Mouse (Mus musculus) embryonic facial prominence, embryonic 13.5 days (tissue): ENCODE data around the gene Sec22b. TPM values are rescaled to one million over a fixed set of nuclear protein-coding genes. Genes with fewer than 3 reads are reported as not detected.

ENCODE experiments used
- ATAC-seq: fragments of 200-750 bp; cut with Nextera tagmentation; 2 replicates; pipeline ENCODE4 v1.8.0; 2017; ENCODE audit warnings: low read depth; ENCODE audit not compliant: insufficient number of reproducible peaks, insufficient read depth, low FRiP score, low TSS enrichment
- H3K27ac ChIP-seq: fragments of 300-500 bp; sonication (generic); 2 replicates; pipeline ENCODE4 v1.5.1; 2015; ENCODE audit warnings: moderate library complexity, mild to moderate bottlenecking, inconsistent platforms
- H3K27me3 ChIP-seq: fragments of 300-500 bp; sonication (generic); 2 replicates; pipeline ENCODE4 v1.6.1; 2015; ENCODE audit warnings: mild to moderate bottlenecking, inconsistent platforms
- H3K36me3 ChIP-seq: fragments of 300-500 bp; sonication (generic); 2 replicates; pipeline ENCODE4 v1.6.1; 2015; ENCODE audit warnings: mild to moderate bottlenecking, inconsistent platforms
- H3K4me1 ChIP-seq: fragments of 300-500 bp; sonication (generic); 2 replicates; pipeline ENCODE4 v1.6.1; 2015; ENCODE audit warnings: inconsistent platforms
- H3K4me2 ChIP-seq: fragments of 300-500 bp; sonication (generic); 2 replicates; pipeline ENCODE4 v1.6.1; 2015; ENCODE audit warnings: moderate library complexity, mild to moderate bottlenecking, inconsistent platforms
- H3K4me3 ChIP-seq: fragments of 300-500 bp; sonication (generic); 2 replicates; pipeline ENCODE4 v1.5.1; 2015; ENCODE audit warnings: mild to moderate bottlenecking, inconsistent platforms
- H3K9ac ChIP-seq: fragments of 300-500 bp; sonication (generic); 2 replicates; pipeline ENCODE4 v1.6.1; 2015; ENCODE audit warnings: mild to moderate bottlenecking, inconsistent platforms
- H3K9me3 ChIP-seq: fragments of 300-500 bp; sonication (generic); 2 replicates; pipeline ENCODE4 v1.6.1; 2016; ENCODE audit warnings: inconsistent platforms
- WGBS: fragments of 180-500 bp; shearing (Covaris S2); methylation state at CpG from one replicate; pipeline ENCODE4 v1.1.7; 2015; ENCODE audit warnings: mixed read lengths; 5-methylcytosine and 5-hydroxymethylcytosine counted together
- polyA plus RNA-seq: library from polyadenylated mRNA; unstranded; fragments of >200 nt; fragmentation: Nextera tagmentation; extraction: Ambion mirVana; gene quantifications from 2 replicates; pipeline ENCODE4 v1.2.1, GENCODE M21; 2015

Sec22b gene
- polyA plus RNA-seq, 1 experiment from 2014 or later: 141 TPM

GRCm38 (mm10) chr3:97915081-97915480 lies 14.1 kb downstream of the Sec22b start:
- 74% methylated on average over 4 of the region's 4 CpGs for WGBS
- peaks cover 57% of the 10 kb centered on the region for H3K36me3 ChIP-seq

GRCm38 (mm10) chr3:97918885-97919550 lies 18.0 kb downstream of the Sec22b start:
- Histone ChIP-seq H3K4me2 (no peak overlapping the region), H3K9ac (no peak overlapping the region), H3K36me3 (peaks cover 74% of the 10 kb centered on the region), H3K9me3 (no peaks in the 10 kb centered on the region), H3K4me3 (no peak overlapping the region), H3K27me3 (no peaks in the 10 kb centered on the region), H3K27ac (no peak overlapping the region), H3K4me1 (no peaks in the 10 kb centered on the region)
- ATAC-seq: no peak
- 94% methylated on average over 10 of the region's 10 CpGs for WGBS

More at GRCm38 (mm10) chr3:97915081-97915480, 14.1 kb downstream of the Sec22b start:
- H3K4me3 ChIP-seq: no peak overlapping the region
- no peaks in the 10 kb centered on the region for H3K9me3 ChIP-seq
- ATAC-seq: no peak
- H3K4me2 ChIP-seq: no peak overlapping the region
- no peaks in the 10 kb centered on the region for H3K27me3 ChIP-seq
- H3K9ac ChIP-seq: no peak overlapping the region
- no peaks in the 10 kb centered on the region for H3K4me1 ChIP-seq
- no peak overlapping the region for H3K27ac ChIP-seq

DNA sequence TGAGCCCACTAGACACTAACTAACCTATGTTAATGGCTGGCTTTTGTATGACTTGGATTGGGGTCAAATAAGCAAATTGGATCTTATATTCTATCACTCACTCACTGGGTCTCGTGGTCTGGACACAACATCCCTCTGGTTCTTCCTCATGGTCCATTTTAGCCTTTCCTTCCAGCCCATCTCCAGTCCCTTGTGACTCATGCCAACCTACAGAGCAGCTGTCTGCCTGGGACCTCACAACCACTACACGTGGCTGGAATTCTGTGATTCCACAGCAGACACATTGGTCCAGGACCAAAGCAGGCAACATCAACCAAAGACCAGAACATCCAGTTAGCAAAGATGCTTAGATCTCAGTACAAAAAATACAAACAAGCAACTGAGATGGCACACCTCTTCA lies 24.3 kb downstream of the Sec22b start:
- Histone ChIP-seq H3K4me1 (peaks cover 12% of the 10 kb centered on the region), H3K9me3 (no peaks in the 10 kb centered on the region), H3K27ac (no peak overlapping the region), H3K27me3 (no peaks in the 10 kb centered on the region), H3K36me3 (peaks cover 30% of the 10 kb centered on the region), H3K9ac (no peak overlapping the region), H3K4me2 (no peak overlapping the region), H3K4me3 (no peak overlapping the region)
- WGBS: 83% methylated on average over 2 of the region's 2 CpGs
- ATAC-seq: no peak

DNA sequence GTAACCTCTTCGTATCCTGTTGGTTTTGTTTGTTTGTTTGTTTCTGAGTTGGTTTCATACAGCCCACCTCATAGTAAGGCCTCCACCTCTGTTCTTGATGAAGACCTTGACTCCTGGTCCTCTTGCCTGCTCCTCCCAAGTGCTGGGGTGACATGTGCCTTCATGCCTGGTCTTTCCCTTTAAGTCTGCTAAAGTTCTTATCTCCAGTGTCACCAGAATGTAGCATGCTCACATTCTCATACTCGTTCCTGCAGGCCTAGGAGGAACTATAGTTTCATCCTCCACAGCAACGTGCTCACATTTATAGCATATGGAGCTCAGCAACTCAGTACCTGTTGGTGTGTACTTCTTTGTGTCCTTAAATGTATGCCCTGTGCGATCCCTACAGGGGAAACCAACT lies 26.3 kb downstream of the Sec22b start:
- ATAC-seq: no peak
- H3K36me3 ChIP-seq: peaks cover 17% of the 10 kb centered on the region
- H3K9me3 ChIP-seq: no peaks in the 10 kb centered on the region
- H3K27me3 ChIP-seq: no peaks in the 10 kb centered on the region
- H3K4me2 ChIP-seq: no peak overlapping the region
- H3K9ac ChIP-seq: no peak overlapping the region
- WGBS: 79% methylated on average over 4 of the region's 4 CpGs
- H3K4me1 ChIP-seq: peaks cover 33% of the 10 kb centered on the region
- no peak overlapping the region for H3K27ac ChIP-seq
- no peak overlapping the region for H3K4me3 ChIP-seq

DNA sequence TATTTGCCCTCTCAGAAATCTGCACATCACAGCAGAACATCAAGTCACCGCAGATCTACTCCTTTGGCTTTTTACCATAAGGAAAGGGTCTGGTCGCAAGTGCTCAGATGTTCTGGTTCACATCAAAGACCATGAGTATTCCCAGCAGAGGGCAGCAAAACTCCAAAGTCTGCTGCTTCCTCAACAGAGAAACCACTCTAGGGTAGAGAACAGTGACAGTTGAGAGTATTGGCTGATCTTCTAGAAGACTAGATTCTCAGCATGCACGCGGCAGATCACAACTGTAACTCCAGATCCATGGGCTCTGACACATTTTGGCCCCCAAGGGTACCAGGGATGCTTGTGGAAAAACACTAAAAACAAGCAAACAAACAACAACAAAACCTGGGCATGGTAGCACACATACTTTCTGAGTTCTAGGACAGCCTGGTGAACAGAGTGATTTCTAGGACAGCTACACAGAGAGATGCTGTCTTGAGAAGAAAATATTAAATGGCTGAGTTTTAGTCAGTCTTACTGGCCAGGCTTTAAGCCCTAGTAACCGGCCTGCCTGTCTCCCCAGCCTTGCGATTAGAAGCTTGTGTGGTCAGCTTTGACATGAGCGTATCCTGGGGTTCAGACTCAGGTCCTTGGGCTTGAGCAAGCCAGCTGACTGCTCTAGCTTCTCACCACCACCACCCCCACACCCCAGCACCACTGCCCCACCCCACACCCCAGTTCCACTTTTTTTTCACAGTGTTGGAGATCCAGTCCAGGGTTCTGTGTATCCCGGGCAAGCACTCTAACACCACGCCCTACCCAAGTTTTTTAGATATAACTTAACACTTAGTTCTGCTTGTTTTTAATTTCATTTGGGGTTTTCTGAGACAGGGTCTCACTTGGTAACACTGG lies 28.2 kb downstream of the Sec22b start:
- no peak overlapping the region; the same call in 1 of the 2 replicates for H3K27ac ChIP-seq
- H3K4me3 ChIP-seq: no peak overlapping the region
- no peak overlapping the region for H3K4me2 ChIP-seq
- H3K27me3 ChIP-seq: peaks cover 4% of the 10 kb centered on the region; the same call in 1 of the 2 replicates
- peaks cover 2% of the 10 kb centered on the region; the same call in 1 of the 2 replicates for H3K36me3 ChIP-seq
- no peak overlapping the region for H3K9ac ChIP-seq
- 58% methylated on average over 9 of the region's 9 CpGs for whole genome bisulfite sequencing
- H3K4me1 ChIP-seq: peaks cover 49% of the 10 kb centered on the region
- no peak for ATAC-seq
- H3K9me3 ChIP-seq: no peaks in the 10 kb centered on the region

GRCm38 (mm10) chr3:97930141-97930786 lies 29.3 kb downstream of the Sec22b start:
- ATAC-seq: no peak
- no peaks in the 10 kb centered on the region for H3K9me3 ChIP-seq
- H3K36me3 ChIP-seq: no peaks in the 10 kb centered on the region; the same call in 1 of the 2 replicates
- H3K4me3 ChIP-seq: no peak overlapping the region
- peaks cover 54% of the 10 kb centered on the region for H3K4me1 ChIP-seq
- WGBS: 21% methylated on average over 12 of the region's 12 CpGs
- H3K27ac ChIP-seq: no peak overlapping the region; the same call in 1 of the 2 replicates
- no peak overlapping the region for H3K9ac ChIP-seq
- peaks cover 4% of the 10 kb centered on the region; the same call in 1 of the 2 replicates for H3K27me3 ChIP-seq
- peak overlapping the region; percentile 32 for H3K4me2 ChIP-seq

DNA sequence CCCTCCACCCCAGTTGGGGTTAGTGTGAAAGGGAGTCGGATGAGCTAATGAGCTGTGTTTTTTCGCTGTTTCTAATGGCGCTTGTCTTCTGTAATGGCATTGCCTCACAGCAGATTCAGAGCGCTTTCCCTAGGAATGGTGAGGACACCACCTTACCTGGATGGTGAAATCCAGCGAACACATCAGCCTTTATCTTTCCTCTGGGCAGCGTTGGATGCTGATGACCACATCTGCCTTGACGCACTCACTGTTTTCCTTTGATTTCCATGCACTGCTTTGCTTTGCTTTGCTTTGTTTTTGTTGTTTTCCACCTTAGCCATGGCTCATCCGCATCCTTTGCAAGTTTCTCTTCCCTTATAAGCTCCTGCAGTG lies 29.8 kb downstream of the Sec22b start:
- H3K4me3 ChIP-seq: no peak overlapping the region
- H3K9ac ChIP-seq: no peak overlapping the region
- H3K27ac ChIP-seq: no peak overlapping the region
- peak overlapping the region; percentile 32 for H3K4me2 ChIP-seq
- H3K4me1 ChIP-seq: peaks cover 58% of the 10 kb centered on the region
- ATAC-seq: no peak
- H3K27me3 ChIP-seq: peaks cover 4% of the 10 kb centered on the region; the same call in 1 of the 2 replicates
- H3K9me3 ChIP-seq: no peaks in the 10 kb centered on the region
- H3K36me3 ChIP-seq: no peaks in the 10 kb centered on the region
- WGBS: 76% methylated on average over 8 of the region's 8 CpGs

DNA sequence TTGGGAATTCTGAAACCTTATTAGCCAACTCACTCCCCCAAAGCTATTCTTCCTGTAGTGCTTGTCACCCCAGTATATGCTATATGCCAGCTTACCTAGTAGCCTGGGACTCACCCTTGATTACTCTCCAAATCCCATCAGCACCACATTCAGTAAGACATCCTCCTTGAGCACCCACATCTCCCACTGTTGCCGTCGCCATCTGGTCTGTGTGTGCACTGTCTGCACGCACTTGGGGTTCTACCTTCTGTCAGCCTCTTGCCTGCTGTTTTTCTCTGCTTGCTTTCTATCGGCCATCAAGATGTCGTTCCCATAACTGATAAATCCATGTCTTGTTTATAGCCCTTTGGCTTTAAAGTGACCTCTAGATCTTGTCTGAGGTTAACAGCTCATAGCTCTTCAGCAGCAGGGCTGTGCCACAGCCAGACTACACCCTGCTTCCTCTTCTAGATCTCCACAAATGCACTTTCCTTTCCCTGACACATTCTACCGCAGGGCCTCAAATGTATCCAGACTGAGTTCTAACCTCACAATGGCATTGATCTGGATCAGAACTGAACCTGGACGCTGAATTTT lies 30.4 kb downstream of the Sec22b start:
- WGBS: 77% methylated on average over 7 of the region's 7 CpGs
- Histone ChIP-seq H3K27me3 (peaks cover 4% of the 10 kb centered on the region; the same call in 1 of the 2 replicates), H3K36me3 (no peaks in the 10 kb centered on the region), H3K4me1 (peaks cover 58% of the 10 kb centered on the region), H3K4me3 (no peak overlapping the region), H3K27ac (no peak overlapping the region), H3K4me2 (no peak overlapping the region), H3K9ac (no peak overlapping the region), H3K9me3 (no peaks in the 10 kb centered on the region)
- ATAC-seq: no peak

- H3K27ac ChIP-seq: no peak overlapping the region
- peak overlapping the region; percentile 46 for H3K4me2 ChIP-seq
- H3K9ac ChIP-seq: peak overlapping the region; percentile 27
- H3K4me3 ChIP-seq: 0 out of 2 replicates have a peak overlapping the region, but pooled peaks have one; percentile 3
- no peaks in the 10 kb centered on the region for H3K36me3 ChIP-seq
- H3K9me3 ChIP-seq: no peaks in the 10 kb centered on the region
- H3K4me1 ChIP-seq: peaks cover 60% of the 10 kb centered on the region
- 13% methylated on average over 10 of the region's 10 CpGs for WGBS
- no peak for ATAC-seq
- peaks cover 4% of the 10 kb centered on the region; the same call in 1 of the 2 replicates for H3K27me3 ChIP-seq
Observed at GRCm38 (mm10) chr3:97932131-97932530, 31.1 kb downstream of the Sec22b start.

GRCm38 (mm10) chr3:97932771-97933170 lies 31.8 kb downstream of the Sec22b start:
- Histone ChIP-seq H3K4me1 (peaks cover 67% of the 10 kb centered on the region), H3K9me3 (no peaks in the 10 kb centered on the region), H3K4me2 (peak overlapping the region; percentile 46; the same call in 1 of the 2 replicates), H3K27me3 (peaks cover 4% of the 10 kb centered on the region; the same call in 1 of the 2 replicates), H3K9ac (no peak overlapping the region), H3K4me3 (no peak overlapping the region), H3K36me3 (no peaks in the 10 kb centered on the region), H3K27ac (no peak overlapping the region)
- ATAC-seq: no peak
- 30% methylated on average over 11 of the region's 11 CpGs for WGBS

- Histone ChIP-seq H3K27ac (peak overlapping the region; percentile 16; the same call in 1 of the 2 replicates), H3K36me3 (no peaks in the 10 kb centered on the region), H3K4me3 (no peak overlapping the region), H3K4me1 (peaks cover 70% of the 10 kb centered on the region), H3K27me3 (peaks cover 4% of the 10 kb centered on the region; the same call in 1 of the 2 replicates), H3K4me2 (0 out of 2 replicates have a peak overlapping the region, but pooled peaks have one; percentile 46), H3K9ac (no peak overlapping the region), H3K9me3 (no peaks in the 10 kb centered on the region)
- 26% methylated on average over 6 of the region's 6 CpGs for WGBS
- no peak for ATAC-seq
Observed at GRCm38 (mm10) chr3:97933251-97933650, 32.3 kb downstream of the Sec22b start.
